Mouse (Mus musculus) adrenal gland, postnatal 0 days (tissue): ENCODE results near the gene Vmn1r128. TPM values are rescaled to one million over a fixed set of nuclear protein-coding genes. Genes with fewer than 3 reads are reported as not detected.

Experiments used
- polyA plus RNA-seq: library from polyadenylated mRNA; unstranded; fragments of >200 nt; fragmentation: Nextera tagmentation; extraction: Ambion mirVana; gene quantifications from 2 replicates; pipeline ENCODE4 v1.2.1, GENCODE M21; 2015

Vmn1r128 gene
- polyA plus RNA-seq, result not detected in 2 replicates

GRCm38 (mm10) chr7:21349073-21349472 lies at the start of gene Vmn1r128:
Vmn1r128 (plus strand) TSS chr7:21349373.

GRCm38 (mm10) chr7:21301367-21301766 lies 47.8 kb upstream of the Vmn1r128 start, which contains the start of gene Vmn1r126:
Vmn1r126 (minus strand) TSS chr7:21301467.

GRCm38 (mm10) chr7:21319761-21320160 lies 29.4 kb upstream of the Vmn1r128 start, which contains the start of gene Vmn1r127:
Vmn1r127 (minus strand) TSS chr7:21319861.

DNA sequence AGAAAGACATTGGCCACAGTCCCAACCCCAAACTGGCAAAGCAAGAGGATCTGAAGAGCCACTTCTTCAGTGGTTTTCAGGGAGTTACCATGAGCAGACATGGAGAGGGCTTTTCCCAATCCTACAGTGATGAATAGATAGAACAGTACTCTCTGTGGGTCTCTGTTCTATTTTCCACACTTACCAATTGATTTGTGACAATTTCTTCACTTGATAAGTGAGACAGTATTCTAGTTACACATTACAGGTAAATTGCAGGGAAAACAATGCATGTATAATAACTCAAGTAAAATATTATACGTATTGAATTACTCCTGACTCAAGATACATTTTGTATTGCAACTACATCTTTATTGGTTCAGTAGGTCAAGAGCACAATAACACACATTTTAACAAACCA lies 12.0 kb downstream of the Vmn1r128 start, which contains the start of gene Vmn1r129:
TSS of gene Vmn1r129 (minus strand) at position 101 of the 400 bp plus-strand sequence.

Other genes with a start within 250 kb of the Vmn1r128 start
- not detected in 2 replicates for gene Vmn1r122, start 215.2 kb upstream of the Vmn1r128 start, polyA plus RNA-seq
- not detected in 2 replicates for gene Vmn1r123, start 187.2 kb upstream of the Vmn1r128 start, polyA plus RNA-seq
- gene Gm5157, start 158.9 kb upstream of the Vmn1r128 start, polyA plus RNA-seq, result not detected in 2 replicates
- gene Vmn1r124, start 88.8 kb upstream of the Vmn1r128 start, polyA plus RNA-seq, result not detected in 2 replicates
- not detected in 2 replicates for gene Vmn1r125, start 77.2 kb upstream of the Vmn1r128 start, polyA plus RNA-seq
- not detected in 2 replicates for gene Vmn1r126, start 47.9 kb upstream of the Vmn1r128 start, polyA plus RNA-seq
- not detected in 2 replicates for gene Vmn1r127, start 29.5 kb upstream of the Vmn1r128 start, polyA plus RNA-seq
- gene Vmn1r129, start 11.9 kb downstream of the Vmn1r128 start, polyA plus RNA-seq, result not detected in 2 replicates
- gene Gm6882, start 83.4 kb downstream of the Vmn1r128 start, polyA plus RNA-seq, result not detected in 2 replicates
- gene Vmn1r130, start 162.4 kb downstream of the Vmn1r128 start, polyA plus RNA-seq, result not detected in 2 replicates
- gene Vmn1r131, start 196.7 kb downstream of the Vmn1r128 start, polyA plus RNA-seq, result not detected in 2 replicates